Mouse (Mus musculus): ENCODE measurements around the gene 1810010D01Rik.

GRCm38 (mm10) chr7:145211680-145212659 lies 4.1 kb upstream of the 1810010D01Rik start:
- TF ChIP-seq CTCF (IDR thresholded peaks at IDR 0.05; ENCODE audit: low read depth, low read length) (no peak), POLR2A (IDR thresholded peaks at IDR 0.05; ENCODE audit: extremely low read depth, insufficient read depth, low read length) (no peak)

Data from liver, adult 2 months (tissue).